Mouse (Mus musculus) urinary bladder, postnatal 36 days (tissue): Measurements from ENCODE around the gene Trip6.
"Not testable (repeated sequence)": the region's sequence is repeated elsewhere in the genome, so short reads cannot be mapped to it uniquely, and the experiment has no call there.

Experiments used
- DNase-seq, 2 experiments: peaks; one replicate each; pipeline ENCODE4 v3.0.0; 2022; ENCODE audit warnings: low spot score in 2 of 2, mixed read lengths in 1 of 2

The Trip6 gene

GRCm38 (mm10) chr5:137301253-137301652 is 13.0 kb downstream of the Trip6 start:
- no peak for DNase-seq

GRCm38 (mm10) chr5:137299240-137299639 is 15.0 kb downstream of the Trip6 start:
- no peak for DNase-seq

- DNase-seq, result no peak
Observed at GRCm38 (mm10) chr5:137297126-137297525, 17.1 kb downstream of the Trip6 start.

- no peak for DNase-seq
Observed at GRCm38 (mm10) chr5:137295712-137296111, 18.5 kb downstream of the Trip6 start.

GRCm38 (mm10) chr5:137295296-137295695 is 18.9 kb downstream of the Trip6 start:
- no peak for DNase-seq

GRCm38 (mm10) chr5:137294744-137295093 is 19.5 kb downstream of the Trip6 start:
- no peak for DNase-seq

- DNase-seq, result peak; percentile 94 to 95
Observed at GRCm38 (mm10) chr5:137293839-137294743, 20.1 kb downstream of the Trip6 start, which contains the start of gene Ufsp1. Ufsp1 (plus strand) TSS chr5:137294629.

GRCm38 (mm10) chr5:137293282-137293681 is 20.9 kb downstream of the Trip6 start:
- DNase-seq, result peak; percentile 76 to 86

- DNase-seq, result no peak
Observed at GRCm38 (mm10) chr5:137291381-137291926, 22.8 kb downstream of the Trip6 start.

GRCm38 (mm10) chr5:137290677-137291076 is 23.5 kb downstream of the Trip6 start:
- DNase-seq, result peak in 1 of 2 experiments; percentile 63

- DNase-seq, result no peak
Observed at GRCm38 (mm10) chr5:137289591-137290365, 24.4 kb downstream of the Trip6 start.

GRCm38 (mm10) chr5:137288999-137289470 is 25.2 kb downstream of the Trip6 start:
- DNase-seq, result no peak

GRCm38 (mm10) chr5:137287953-137288743 is 26.1 kb downstream of the Trip6 start:
- no peak for DNase-seq

GRCm38 (mm10) chr5:137287032-137287952 is 26.9 kb downstream of the Trip6 start, which contains the start of gene Ache:
Ache (plus strand) TSS chr5:137287519.
- no peak for DNase-seq

- peak; percentile 79 to 89 for DNase-seq
Observed at GRCm38 (mm10) chr5:137286655-137287031, 27.6 kb downstream of the Trip6 start.

- DNase-seq, result no peak
Observed at GRCm38 (mm10) chr5:137285986-137286385, 28.2 kb downstream of the Trip6 start.

- DNase-seq, result no peak
Observed at GRCm38 (mm10) chr5:137285045-137285444, 29.2 kb downstream of the Trip6 start.

GRCm38 (mm10) chr5:137284411-137284810 is 29.8 kb downstream of the Trip6 start:
- not testable (repeated sequence) for DNase-seq

- no peak for DNase-seq
Observed at GRCm38 (mm10) chr5:137277360-137278342, 36.6 kb downstream of the Trip6 start.
